Mouse (Mus musculus) heart, embryonic 12.5 days (tissue): Measurements from ENCODE around the gene Cacna1i. TPM values are rescaled to one million over a fixed set of nuclear protein-coding genes. Genes with fewer than 3 reads are reported as not detected.

Source experiments
- ATAC-seq: fragments of 200-750 bp; cut with Nextera tagmentation; 2 replicates; pipeline ENCODE4 v1.8.0; 2017; ENCODE audit warnings: moderate TSS enrichment, moderate library complexity; ENCODE audit not compliant: insufficient number of reproducible peaks, low FRiP score
- H3K27ac ChIP-seq: fragments of 300-500 bp; sonication (generic); 2 replicates; pipeline ENCODE4 v1.5.1; 2016; ENCODE audit warnings: mild to moderate bottlenecking, moderate library complexity; ENCODE audit not compliant: poor library complexity, severe bottlenecking
- H3K27me3 ChIP-seq: fragments of 300-500 bp; sonication (generic); replicated peaks from 2 replicates; pipeline ENCODE4 v1.6.1; 2016; ENCODE audit warnings: mild to moderate bottlenecking, moderate library complexity
- H3K36me3 ChIP-seq: fragments of 300-500 bp; sonication (generic); 2 replicates; pipeline ENCODE4 v1.6.1; 2016; ENCODE audit warnings: mild to moderate bottlenecking, moderate library complexity
- H3K4me1 ChIP-seq: fragments of 300-500 bp; sonication (generic); replicated peaks from 2 replicates; pipeline ENCODE4 v1.6.1; 2016; ENCODE audit warnings: mild to moderate bottlenecking
- H3K4me2 ChIP-seq: fragments of 300-500 bp; sonication (generic); 2 replicates; pipeline ENCODE4 v1.6.1; 2016; ENCODE audit warnings: mild to moderate bottlenecking, moderate library complexity
- H3K4me3 ChIP-seq: fragments of 300-500 bp; sonication (generic); 2 replicates; pipeline ENCODE4 v1.5.1; 2016; ENCODE audit warnings: mild to moderate bottlenecking
- H3K9ac ChIP-seq: fragments of 300-500 bp; sonication (generic); 2 replicates; pipeline ENCODE4 v1.6.1; 2016; ENCODE audit warnings: mild to moderate bottlenecking, moderate library complexity
- H3K9me3 ChIP-seq: fragments of 300-500 bp; sonication (generic); replicated peaks from 2 replicates; pipeline ENCODE4 v1.6.1; 2016; ENCODE audit warnings: mild to moderate bottlenecking, moderate library complexity
- WGBS: fragments of 180-500 bp; shearing (Covaris S2); methylation state at CpG from one replicate; pipeline ENCODE4 v1.1.7; 2016; 5-methylcytosine and 5-hydroxymethylcytosine counted together
- polyA plus RNA-seq: library from polyadenylated mRNA; unstranded; fragments of >200 nt; fragmentation: Nextera tagmentation; extraction: Ambion mirVana; gene quantifications from 2 replicates; pipeline ENCODE4 v1.2.1, GENCODE M21; 2016

Gene Cacna1i
- polyA plus RNA-seq, 1 experiment from 2014 or later: not detected

DNA sequence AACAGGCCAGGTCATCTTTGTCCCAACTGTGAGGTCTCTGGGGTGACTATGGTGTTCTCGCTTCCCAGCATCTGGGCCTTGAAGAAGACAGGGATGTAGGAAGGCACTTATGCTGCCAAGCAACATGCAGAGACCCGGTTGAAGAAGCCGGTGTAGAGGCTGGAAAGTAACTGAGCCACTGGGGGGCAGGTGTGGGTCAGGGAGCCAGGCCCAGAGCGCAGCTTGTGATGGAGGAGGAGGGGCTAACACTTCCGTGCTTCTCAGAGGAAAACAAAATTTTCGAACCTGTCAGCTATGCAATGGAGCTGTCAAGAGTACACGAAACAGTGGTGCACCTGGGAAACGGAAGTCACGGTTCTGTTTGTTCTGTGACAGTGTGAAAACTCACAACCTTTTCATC, 9.9 kb upstream of the Cacna1i start:
- Histone ChIP-seq H3K9me3 (no peaks in the 10 kb centered on the region), H3K4me2 (no peak overlapping the region), H3K4me3 (no peak overlapping the region), H3K36me3 (no peaks in the 10 kb centered on the region), H3K27me3 (peaks cover 67% of the 10 kb centered on the region), H3K27ac (no peak overlapping the region), H3K9ac (no peak overlapping the region), H3K4me1 (no peaks in the 10 kb centered on the region)
- no peak for ATAC-seq
- 41% methylated on average over 9 of the region's 9 CpGs for WGBS

- H3K4me2 ChIP-seq: no peak overlapping the region
- ATAC-seq: no peak
- peaks cover 72% of the 10 kb centered on the region for H3K27me3 ChIP-seq
- H3K27ac ChIP-seq: no peak overlapping the region
- H3K36me3 ChIP-seq: no peaks in the 10 kb centered on the region
- no peaks in the 10 kb centered on the region for H3K4me1 ChIP-seq
- no peak overlapping the region for H3K4me3 ChIP-seq
- no peak overlapping the region for H3K9ac ChIP-seq
- no peaks in the 10 kb centered on the region for H3K9me3 ChIP-seq
- WGBS: 0% methylated on average over 6 of the region's 6 CpGs
These were observed 9.4 kb upstream of the Cacna1i start for GRCm38 (mm10) chr15:80277625-80278024.

DNA sequence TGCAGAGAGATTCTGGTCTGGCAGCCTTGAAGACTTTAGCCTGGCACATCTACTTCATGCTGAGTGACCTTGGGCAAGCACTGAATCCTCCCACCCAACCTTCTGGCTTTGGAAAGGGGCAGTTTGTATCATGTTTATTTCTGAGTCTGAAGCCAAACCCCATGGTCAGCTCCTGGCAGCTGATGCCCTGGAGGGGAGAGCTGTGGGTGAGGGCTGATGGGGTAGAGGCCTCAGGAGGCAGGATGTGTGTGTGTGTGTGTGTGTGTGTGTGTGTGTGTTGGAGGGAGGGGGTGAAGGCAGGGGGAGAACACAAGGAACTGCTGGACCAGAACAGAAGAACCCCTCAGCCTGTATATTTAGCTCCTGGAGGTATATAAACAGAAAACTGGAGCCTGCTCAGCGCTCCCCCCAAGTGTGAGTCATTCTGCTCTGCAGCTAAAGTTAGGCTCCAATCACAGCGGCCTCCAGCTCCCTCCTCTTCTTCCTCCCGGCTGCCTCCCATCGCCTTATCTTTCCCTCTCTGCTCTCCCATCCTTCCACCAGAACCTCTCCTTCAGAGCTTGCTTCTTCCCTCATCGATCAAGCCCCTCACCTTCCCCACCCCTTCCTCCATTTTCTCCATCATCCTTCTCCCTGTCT, 8.8 kb upstream of the Cacna1i start:
- H3K4me3 ChIP-seq: no peak overlapping the region
- no peaks in the 10 kb centered on the region for H3K4me1 ChIP-seq
- WGBS: 48% methylated on average over 5 of the region's 5 CpGs
- H3K36me3 ChIP-seq: no peaks in the 10 kb centered on the region
- H3K27me3 ChIP-seq: peaks cover 75% of the 10 kb centered on the region
- H3K9me3 ChIP-seq: no peaks in the 10 kb centered on the region
- no peak overlapping the region for H3K4me2 ChIP-seq
- no peak overlapping the region for H3K27ac ChIP-seq
- no peak for ATAC-seq
- no peak overlapping the region for H3K9ac ChIP-seq

DNA sequence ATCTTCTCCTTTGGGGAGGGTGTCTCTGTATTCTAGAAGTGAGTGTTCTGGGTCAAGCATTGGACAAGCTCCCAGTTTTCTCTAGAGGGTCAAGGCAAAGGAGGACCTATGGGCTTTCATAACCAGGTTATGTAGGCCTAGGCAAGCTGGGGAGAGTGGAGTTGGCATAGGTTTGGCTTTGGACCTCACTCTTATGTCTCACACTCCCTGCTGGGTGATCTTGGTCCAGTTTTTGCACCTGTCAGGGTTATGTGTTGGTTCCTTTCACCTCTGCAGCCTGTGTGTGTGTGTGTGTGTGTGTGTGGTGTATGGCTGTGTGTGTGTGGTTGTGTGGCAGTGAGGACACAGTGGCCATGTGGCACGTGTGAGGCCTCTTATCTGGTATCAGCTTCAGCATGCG, 8.0 kb upstream of the Cacna1i start:
- H3K9ac ChIP-seq: no peak overlapping the region
- H3K4me2 ChIP-seq: no peak overlapping the region
- no peaks in the 10 kb centered on the region for H3K36me3 ChIP-seq
- 59% methylated on average over 2 of the region's 2 CpGs for whole genome bisulfite sequencing
- H3K27me3 ChIP-seq: peaks cover 76% of the 10 kb centered on the region
- H3K4me1 ChIP-seq: no peaks in the 10 kb centered on the region
- no peak overlapping the region for H3K27ac ChIP-seq
- H3K4me3 ChIP-seq: no peak overlapping the region
- no peak for ATAC-seq
- H3K9me3 ChIP-seq: no peaks in the 10 kb centered on the region

DNA sequence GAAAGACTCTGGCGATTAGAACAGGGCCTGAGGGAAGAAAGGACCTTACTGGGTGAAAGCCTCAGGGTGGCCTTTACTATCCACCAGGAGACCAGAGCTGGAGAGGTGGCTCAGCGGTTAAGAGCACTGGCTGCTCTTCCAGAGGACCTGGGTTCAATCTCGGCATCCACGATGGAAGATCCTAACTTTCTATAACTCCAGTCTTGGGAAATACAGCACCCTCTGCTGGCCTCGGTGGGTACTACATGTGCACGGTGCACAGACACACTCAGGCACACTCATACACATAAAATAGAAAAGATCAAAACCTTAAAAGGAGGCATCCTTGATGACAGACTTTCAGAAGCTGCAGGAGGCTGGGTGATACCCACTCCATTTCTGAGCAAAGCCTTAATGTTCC, 6.4 kb upstream of the Cacna1i start:
- ATAC-seq: no peak
- Histone ChIP-seq H3K9ac (no peak overlapping the region), H3K9me3 (no peaks in the 10 kb centered on the region), H3K27ac (no peak overlapping the region), H3K36me3 (no peaks in the 10 kb centered on the region), H3K4me1 (no peaks in the 10 kb centered on the region), H3K4me3 (no peak overlapping the region), H3K4me2 (no peak overlapping the region), H3K27me3 (peaks cover 85% of the 10 kb centered on the region)
- 27% methylated on average over 6 of the region's 6 CpGs for WGBS

GRCm38 (mm10) chr15:80288036-80288435, 998 bp downstream of the Cacna1i start:
- Histone ChIP-seq H3K9ac (no peak overlapping the region), H3K9me3 (no peaks in the 10 kb centered on the region), H3K4me3 (peak overlapping the region; percentile 58), H3K4me2 (peak overlapping the region; percentile 97), H3K36me3 (no peaks in the 10 kb centered on the region), H3K27ac (no peak overlapping the region), H3K4me1 (peaks cover 7% of the 10 kb centered on the region), H3K27me3 (peaks cover 98% of the 10 kb centered on the region)
- ATAC-seq: no peak
- 6% methylated on average over 23 of the region's 23 CpGs for WGBS

DNA sequence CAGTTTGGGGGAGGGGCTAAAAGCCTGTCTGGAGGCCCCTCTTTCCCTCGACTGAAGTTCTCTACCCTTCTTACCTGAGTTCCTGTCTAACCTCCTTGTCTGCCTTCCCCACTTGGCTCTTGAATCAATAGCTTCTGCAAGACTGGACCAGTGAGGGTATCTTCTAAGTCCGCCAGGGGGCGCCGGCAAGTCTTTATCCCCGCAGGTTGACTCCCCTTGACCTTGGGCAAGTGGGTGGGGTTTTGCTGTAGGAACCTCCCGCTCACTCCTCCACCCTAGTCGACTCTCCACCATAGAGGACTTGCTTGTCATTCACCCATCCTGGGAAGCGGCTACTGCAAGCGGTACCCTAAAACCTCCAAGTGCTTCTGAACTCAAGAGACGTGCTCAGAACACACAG, 2.4 kb downstream of the Cacna1i start:
- no peaks in the 10 kb centered on the region for H3K36me3 ChIP-seq
- peaks cover 96% of the 10 kb centered on the region for H3K27me3 ChIP-seq
- H3K9ac ChIP-seq: no peak overlapping the region
- ATAC-seq: no peak
- H3K9me3 ChIP-seq: no peaks in the 10 kb centered on the region
- H3K4me1 ChIP-seq: peaks cover 7% of the 10 kb centered on the region
- no peak overlapping the region for H3K4me3 ChIP-seq
- no peak overlapping the region for H3K4me2 ChIP-seq
- H3K27ac ChIP-seq: no peak overlapping the region
- WGBS: 6% methylated on average over 10 of the region's 10 CpGs

DNA sequence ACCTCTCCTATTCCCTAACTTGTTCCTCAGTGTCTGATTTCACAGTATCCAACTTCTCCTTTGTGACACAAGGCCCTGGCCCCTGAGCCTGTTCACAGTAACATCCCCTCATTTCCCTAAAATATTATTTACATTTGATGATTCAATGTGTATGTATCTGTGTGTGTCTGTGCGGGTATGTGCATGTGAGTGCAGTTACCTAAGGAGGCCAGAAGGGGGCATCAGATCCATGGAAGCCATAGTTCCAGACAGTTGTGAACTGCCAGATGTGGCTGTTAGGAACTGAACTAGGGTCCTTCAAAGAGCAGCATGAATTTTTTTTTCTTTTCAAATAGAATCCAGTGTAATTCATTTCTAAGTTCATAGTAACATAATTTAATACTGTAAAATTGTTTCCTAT, 10.1 kb downstream of the Cacna1i start:
- Histone ChIP-seq H3K27ac (no peak overlapping the region), H3K9ac (no peak overlapping the region), H3K4me2 (no peak overlapping the region), H3K4me1 (no peaks in the 10 kb centered on the region), H3K27me3 (peaks cover 38% of the 10 kb centered on the region), H3K9me3 (0 out of 2 replicates have a peak, but pooled peaks cover 4% of the 10 kb centered on the region), H3K36me3 (no peaks in the 10 kb centered on the region), H3K4me3 (no peak overlapping the region)
- WGBS: 97% methylated on average over 1 of the region's 1 CpGs
- ATAC-seq: no peak

DNA sequence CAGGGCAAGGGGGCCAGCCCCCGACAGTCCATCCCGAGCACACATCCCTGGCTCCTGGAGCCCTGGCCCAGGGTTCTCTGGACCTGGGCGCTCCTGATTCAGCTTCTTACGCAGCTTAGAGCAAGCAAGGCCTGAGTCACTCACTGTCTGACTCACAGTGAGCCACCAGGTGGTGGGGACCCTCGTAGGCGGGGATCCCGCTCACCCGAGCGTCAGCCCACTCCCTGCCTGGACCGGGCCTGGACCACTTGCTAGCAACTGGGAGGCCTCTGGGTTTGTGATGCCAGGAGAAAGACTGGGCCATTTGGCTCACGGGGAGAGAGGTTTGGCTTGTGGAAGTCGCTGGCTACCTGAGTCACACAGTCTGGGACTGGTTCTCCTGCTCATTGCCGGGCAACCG, 16.7 kb downstream of the Cacna1i start:
- Histone ChIP-seq H3K4me2 (no peak overlapping the region), H3K27ac (no peak overlapping the region), H3K4me1 (no peaks in the 10 kb centered on the region), H3K9me3 (no peaks in the 10 kb centered on the region), H3K4me3 (no peak overlapping the region), H3K9ac (no peak overlapping the region), H3K36me3 (no peaks in the 10 kb centered on the region), H3K27me3 (peaks cover 34% of the 10 kb centered on the region)
- no peak for ATAC-seq
- 59% methylated on average over 14 of the region's 14 CpGs for WGBS

- no peak for ATAC-seq
- WGBS: 84% methylated on average over 12 of the region's 12 CpGs
These were observed 17.1 kb downstream of the Cacna1i start for GRCm38 (mm10) chr15:80304188-80304587.

GRCm38 (mm10) chr15:80306146-80306545, 19.1 kb downstream of the Cacna1i start:
- no peak overlapping the region for H3K4me3 ChIP-seq
- no peaks in the 10 kb centered on the region for H3K36me3 ChIP-seq
- no peaks in the 10 kb centered on the region for H3K9me3 ChIP-seq
- no peaks in the 10 kb centered on the region for H3K4me1 ChIP-seq
- H3K27ac ChIP-seq: no peak overlapping the region
- H3K9ac ChIP-seq: no peak overlapping the region
- peaks cover 31% of the 10 kb centered on the region for H3K27me3 ChIP-seq
- WGBS: 30% methylated on average over 8 of the region's 8 CpGs
- ATAC-seq: no peak
- no peak overlapping the region for H3K4me2 ChIP-seq

More at GRCm38 (mm10) chr15:80304188-80304587, 17.1 kb downstream of the Cacna1i start:
- Histone ChIP-seq H3K4me1 (no peaks in the 10 kb centered on the region), H3K9ac (no peak overlapping the region), H3K4me3 (no peak overlapping the region), H3K27me3 (peaks cover 34% of the 10 kb centered on the region), H3K27ac (no peak overlapping the region), H3K36me3 (no peaks in the 10 kb centered on the region), H3K9me3 (no peaks in the 10 kb centered on the region), H3K4me2 (no peak overlapping the region)

DNA sequence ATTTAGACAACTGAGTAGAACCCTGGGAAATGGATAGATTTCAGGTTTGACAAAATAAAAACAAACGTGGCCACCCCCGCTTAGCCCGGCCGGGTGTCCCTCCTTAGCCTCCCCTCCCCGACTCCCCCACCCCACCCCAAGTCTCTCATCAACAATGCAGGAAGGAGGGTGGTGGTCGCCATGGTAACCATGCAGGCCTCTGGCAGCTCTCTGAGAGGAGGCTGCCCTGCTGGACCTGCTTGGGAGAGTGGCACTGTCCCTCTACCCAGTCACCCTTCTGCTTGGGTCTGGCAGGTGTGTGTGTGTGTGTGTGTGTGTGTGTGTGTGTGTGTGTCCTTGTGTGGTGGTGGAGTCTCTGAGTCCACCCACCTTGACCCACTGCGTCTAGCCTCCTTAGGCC, 27.7 kb downstream of the Cacna1i start:
- Histone ChIP-seq H3K9me3 (peaks cover 3% of the 10 kb centered on the region; the same call in 1 of the 2 replicates), H3K4me1 (peaks cover 7% of the 10 kb centered on the region), H3K4me3 (no peak overlapping the region), H3K27me3 (peaks cover 14% of the 10 kb centered on the region), H3K36me3 (no peaks in the 10 kb centered on the region), H3K27ac (no peak overlapping the region), H3K9ac (no peak overlapping the region), H3K4me2 (no peak overlapping the region)
- WGBS: 53% methylated on average over 7 of the region's 7 CpGs
- ATAC-seq: 0 out of 2 replicates have a peak, but pooled peaks have one; percentile 45
